Mouse (Mus musculus) midbrain, embryonic 14.5 days (tissue): ENCODE measurements around the gene Pcyt1a. TPM values are rescaled to one million over a fixed set of nuclear protein-coding genes. Genes with fewer than 3 reads are reported as not detected.
A peak's percentile ranks its signal among the peaks of the same experiment; 100 is the strongest.

Experiments used
- ATAC-seq: fragments of 200-750 bp; cut with Nextera tagmentation; 2 replicates; pipeline ENCODE4 v1.8.0; 2017; ENCODE audit warnings: moderate number of reproducible peaks, moderate library complexity; ENCODE audit not compliant: low FRiP score, low TSS enrichment
- DNase-seq: peaks from one replicate; pipeline ENCODE4 v3.0.0-alpha.2; 2015
- H3K27ac ChIP-seq: fragments of 300-500 bp; sonication (generic); replicated peaks from 2 replicates; pipeline ENCODE4 v1.5.1; 2014; ENCODE audit warnings: mild to moderate bottlenecking, low read depth, low read length, moderate library complexity
- H3K27me3 ChIP-seq: fragments of 300-500 bp; sonication (generic); 2 replicates; pipeline ENCODE4 v1.6.1; 2014; ENCODE audit warnings: low read length, control low read depth, mixed read lengths; ENCODE audit not compliant: control insufficient read depth, insufficient read depth
- H3K36me3 ChIP-seq: fragments of 300-500 bp; sonication (generic); 2 replicates; pipeline ENCODE4 v1.6.1; 2014; ENCODE audit warnings: low read length, control low read depth; ENCODE audit not compliant: control insufficient read depth, insufficient read depth
- H3K4me1 ChIP-seq: fragments of 300-500 bp; sonication (generic); 2 replicates; pipeline ENCODE4 v1.6.1; 2014; ENCODE audit warnings: mild to moderate bottlenecking, antibody characterized with exemption, low read length, control low read depth; ENCODE audit not compliant: control insufficient read depth, insufficient read depth
- H3K4me2 ChIP-seq: fragments of 300-500 bp; sonication (generic); 2 replicates; pipeline ENCODE4 v1.6.1; 2014; ENCODE audit warnings: mild to moderate bottlenecking, low read length, moderate library complexity
- H3K4me3 ChIP-seq: fragments of 300-500 bp; sonication (generic); replicated peaks from 2 replicates; pipeline ENCODE4 v1.5.1; 2014; ENCODE audit warnings: low read depth, low read length
- H3K9ac ChIP-seq: fragments of 300-500 bp; sonication (generic); replicated peaks from 2 replicates; pipeline ENCODE4 v1.6.1; 2014; ENCODE audit warnings: mild to moderate bottlenecking, low read length, moderate library complexity
- H3K9me3 ChIP-seq: fragments of 300-500 bp; sonication (generic); 2 replicates; pipeline ENCODE4 v1.6.1; 2016; ENCODE audit warnings: low read length, control low read depth, mixed read lengths; ENCODE audit not compliant: control insufficient read depth
- WGBS: fragments of 180-500 bp; shearing (Covaris S2); extraction: QIAGEN DNeasy Blood & Tissue Kit; methylation state at CpG from one replicate; pipeline ENCODE4 v1.1.7; 2014; 5-methylcytosine and 5-hydroxymethylcytosine counted together
- polyA plus RNA-seq: library from polyadenylated mRNA; unstranded; fragments of >200 nt; fragmentation: Nextera tagmentation; extraction: Ambion mirVana; gene quantifications from 2 replicates; pipeline ENCODE4 v1.2.1, GENCODE M21; 2014

Gene Pcyt1a
- polyA plus RNA-seq, 1 experiment from 2014 or later = 57.0 TPM

DNA sequence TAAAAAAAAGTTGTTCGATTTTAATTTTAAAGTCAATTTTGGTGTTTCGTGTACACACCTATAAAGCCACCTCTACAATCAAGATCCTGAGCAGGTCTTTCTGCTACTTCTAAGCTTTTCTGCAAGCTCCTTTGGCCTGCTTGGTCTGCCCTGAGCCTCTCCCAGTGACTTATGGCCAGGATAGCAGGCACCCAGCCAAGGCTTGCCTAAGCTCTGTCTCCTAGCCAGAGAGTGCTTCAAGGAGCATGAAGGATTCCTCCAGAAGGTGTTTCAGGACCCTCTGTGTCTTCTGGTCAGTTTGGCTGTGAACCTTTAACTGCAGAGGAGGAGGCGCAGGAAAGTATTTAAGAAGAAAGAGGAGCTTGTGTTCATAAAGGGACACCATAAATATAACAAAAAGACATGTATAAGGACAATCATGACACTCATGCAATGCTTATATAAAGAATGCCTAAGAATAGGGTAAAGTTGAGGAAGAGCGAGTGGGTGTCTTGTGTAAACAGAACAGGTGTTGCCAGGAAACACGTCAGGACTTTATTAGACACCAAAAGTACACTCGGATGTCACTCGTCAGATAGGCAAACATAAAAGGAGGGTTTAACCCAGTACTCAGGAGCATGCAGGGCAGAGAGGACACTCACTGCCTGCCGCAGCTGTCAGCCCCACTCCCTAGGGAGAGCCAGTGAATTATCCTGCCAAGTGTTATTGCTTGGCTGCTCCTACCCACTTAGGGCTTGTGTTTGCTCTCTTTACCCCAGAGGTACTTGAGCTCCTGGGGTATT lies 92.9 kb downstream of the Pcyt1a start:
- 59% methylated on average over 8 of the region's 8 CpGs for WGBS
- peak; percentile 67 for DNase-seq
- peak; percentile 31; the same call in 1 of the 2 replicates for ATAC-seq

GRCm38 (mm10) chr16:32524244-32524615 lies 93.5 kb downstream of the Pcyt1a start:
- Histone ChIP-seq H3K4me2 (no peak overlapping the region), H3K27ac (peak overlapping the region; percentile 49), H3K36me3 (no peaks in the 10 kb centered on the region), H3K9ac (no peak overlapping the region), H3K4me3 (no peak overlapping the region), H3K9me3 (no peaks in the 10 kb centered on the region), H3K27me3 (no peaks in the 10 kb centered on the region), H3K4me1 (peaks cover 10% of the 10 kb centered on the region)
- WGBS = 40% methylated on average over 5 of the region's 5 CpGs
- no peak for DNase-seq
- no peak for ATAC-seq

More for the DNA sequence above, 92.9 kb downstream of the Pcyt1a start:
- peak overlapping the region; percentile 49; the same call in 1 of the 2 replicates for H3K27ac ChIP-seq
- H3K9ac ChIP-seq = no peak overlapping the region
- H3K9me3 ChIP-seq = no peaks in the 10 kb centered on the region
- peaks cover 10% of the 10 kb centered on the region for H3K4me1 ChIP-seq
- H3K36me3 ChIP-seq = no peaks in the 10 kb centered on the region
- H3K4me2 ChIP-seq = no peak overlapping the region
- H3K4me3 ChIP-seq = no peak overlapping the region
- no peaks in the 10 kb centered on the region for H3K27me3 ChIP-seq

Other genes starting within 250 kb of the Pcyt1a start
- gene Fbxo45, start 183.8 kb upstream of the Pcyt1a start, polyA plus RNA-seq = 15.0 and 15.6 TPM in 2 replicates
- 12.8 and 15.6 TPM in 2 replicates for gene Wdr53, start 183.7 kb upstream of the Pcyt1a start, polyA plus RNA-seq
- gene Smco1, start 159.5 kb upstream of the Pcyt1a start, polyA plus RNA-seq = not detected in 2 replicates
- gene Rnf168, start 153.5 kb upstream of the Pcyt1a start, polyA plus RNA-seq = 22.0 and 25.7 TPM in 2 replicates
- gene Ubxn7, start 98.7 kb upstream of the Pcyt1a start, polyA plus RNA-seq = 29.1 and 30.0 TPM in 2 replicates
- not detected in 2 replicates for gene Tm4sf19, start 30.4 kb upstream of the Pcyt1a start, polyA plus RNA-seq
- gene Tctex1d2, start 11.2 kb upstream of the Pcyt1a start, polyA plus RNA-seq = 34.1 and 40.1 TPM in 2 replicates
- gene Slc51a, start 57.0 kb downstream of the Pcyt1a start, polyA plus RNA-seq = 0.16 TPM in 1 of 2 replicates, not detected in the other
- not detected in 2 replicates for gene Zdhhc19, start 65.3 kb downstream of the Pcyt1a start, polyA plus RNA-seq
- gene Tfrc, start 178.0 kb downstream of the Pcyt1a start, polyA plus RNA-seq = 31.8 and 69.8 TPM in 2 replicates
- 15.5 and 17.6 TPM in 2 replicates for gene Tnk2, start 213.0 kb downstream of the Pcyt1a start, polyA plus RNA-seq